Mouse (Mus musculus) embryo, embryonic 10 days (tissue): ENCODE results near the gene Ddx5.
"Not testable (repeated sequence)": the region's sequence is repeated elsewhere in the genome, so short reads cannot be mapped to it uniquely, and the experiment has no call there.

Source experiments
- DNase-seq: peaks from one replicate; pipeline ENCODE4 v3.0.0-alpha.2; 2015; ENCODE audit warnings: low spot score

Gene Ddx5

DNA sequence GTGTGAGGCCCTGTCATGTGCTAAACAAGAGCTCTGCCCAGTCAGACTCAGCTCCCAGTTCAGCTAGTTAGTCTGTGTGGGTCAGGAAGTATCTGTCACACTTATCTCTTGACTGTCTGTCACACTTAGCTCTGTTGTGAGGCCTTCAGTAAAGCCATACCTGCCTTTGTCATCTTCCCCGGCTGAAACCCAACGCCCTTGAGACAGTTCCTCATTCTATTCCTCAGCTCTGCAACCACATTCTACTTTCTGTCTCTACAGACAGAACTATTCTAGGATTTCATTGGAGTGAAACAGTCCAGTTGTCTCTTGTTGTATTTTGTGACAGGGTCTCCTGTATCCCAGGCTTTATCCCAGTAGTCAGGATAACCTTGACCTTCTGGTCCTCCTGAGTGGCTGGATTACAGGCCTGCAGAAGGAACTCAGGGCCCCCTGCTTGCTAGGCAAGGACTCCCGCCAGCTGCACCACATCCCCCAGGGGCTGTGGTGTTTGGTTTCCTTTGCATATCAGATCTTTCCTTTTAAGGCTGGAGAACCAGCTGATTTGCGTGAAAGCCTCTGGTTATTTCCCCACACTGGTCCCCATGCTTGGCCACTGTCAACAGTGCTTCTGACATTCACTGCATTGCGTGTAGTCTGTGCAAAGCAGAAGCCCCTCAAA lies 26.7 kb downstream of the Ddx5 start:
- DNase-seq: peak; percentile 31

DNA sequence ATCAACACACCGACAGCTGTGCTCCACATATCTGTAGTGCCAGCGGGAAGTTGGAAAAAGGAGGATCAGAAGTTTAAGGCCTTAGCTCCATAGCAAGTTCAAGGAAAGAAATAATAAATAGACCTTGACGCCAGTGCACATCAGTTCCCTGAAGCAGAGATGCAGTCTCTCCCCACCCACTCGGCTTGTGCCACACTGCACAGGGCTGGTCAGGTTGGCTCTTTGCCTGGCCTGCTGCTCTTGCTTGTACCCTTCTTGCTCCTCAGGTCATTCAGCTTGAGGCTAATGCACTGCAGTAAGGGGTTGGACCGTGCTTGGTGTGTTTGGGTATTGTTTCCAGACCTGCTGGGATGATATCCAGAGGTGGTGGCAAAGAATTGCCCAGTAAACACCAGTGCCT lies 28.5 kb downstream of the Ddx5 start:
- DNase-seq: no peak

DNA sequence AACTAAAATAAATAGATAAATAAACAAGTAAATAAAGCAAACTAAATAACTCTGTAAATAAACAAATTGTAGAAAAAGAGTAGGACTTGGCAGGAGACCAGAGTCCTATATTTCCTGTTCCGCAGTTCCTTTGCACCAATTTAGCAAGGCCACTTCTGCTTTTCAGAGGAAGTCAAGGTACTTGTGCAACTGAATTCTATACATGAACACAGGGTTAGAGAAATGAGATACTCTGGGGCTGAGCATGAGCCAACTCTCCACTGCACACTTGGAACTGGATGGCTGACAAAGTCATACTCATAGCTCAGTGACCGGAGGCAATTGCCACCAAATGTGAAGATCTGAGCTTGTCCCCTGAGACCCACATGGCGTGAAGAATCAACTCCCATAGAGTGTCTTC lies 30.0 kb downstream of the Ddx5 start:
- no peak for DNase-seq

DNA sequence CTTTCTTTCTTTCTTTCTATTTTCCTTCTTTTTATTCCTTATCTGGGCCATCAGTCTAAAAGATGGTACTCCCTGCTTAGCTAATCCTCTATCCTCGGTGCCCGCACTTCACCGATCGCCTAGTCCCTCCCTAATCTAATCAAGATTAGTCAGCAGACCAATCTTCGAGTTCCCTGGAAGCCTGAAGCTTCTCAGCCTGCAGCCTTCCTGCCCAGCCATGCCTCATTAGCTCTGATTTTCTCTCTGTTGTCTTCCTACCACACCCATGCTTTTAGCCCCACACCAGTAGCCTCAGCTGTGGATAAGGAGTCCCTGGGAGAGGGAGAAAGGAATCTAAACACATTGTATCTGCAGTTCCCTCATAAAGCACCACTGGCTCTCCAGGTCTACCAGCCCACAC lies 33.4 kb downstream of the Ddx5 start:
- DNase-seq: no peak

DNA sequence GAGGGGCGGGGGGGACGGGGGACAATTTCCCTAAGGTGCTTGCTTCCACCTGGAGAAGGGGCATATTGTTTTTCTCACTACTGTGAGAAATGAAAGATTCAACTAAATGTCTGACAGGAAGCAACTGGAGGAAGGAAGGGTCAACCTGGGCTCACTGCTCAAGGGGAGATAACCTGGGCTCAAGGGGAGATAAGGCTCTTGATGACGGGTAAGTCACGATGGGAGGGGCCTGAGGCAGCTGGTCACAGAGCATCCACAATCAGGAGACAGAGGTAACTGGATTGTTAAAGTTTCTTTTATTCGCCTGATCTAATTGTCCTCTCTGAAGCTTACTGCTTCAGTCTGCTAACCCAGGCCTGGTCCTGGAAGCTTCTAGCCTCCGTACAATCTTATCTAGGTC lies 35.7 kb downstream of the Ddx5 start:
- no peak for DNase-seq

DNA sequence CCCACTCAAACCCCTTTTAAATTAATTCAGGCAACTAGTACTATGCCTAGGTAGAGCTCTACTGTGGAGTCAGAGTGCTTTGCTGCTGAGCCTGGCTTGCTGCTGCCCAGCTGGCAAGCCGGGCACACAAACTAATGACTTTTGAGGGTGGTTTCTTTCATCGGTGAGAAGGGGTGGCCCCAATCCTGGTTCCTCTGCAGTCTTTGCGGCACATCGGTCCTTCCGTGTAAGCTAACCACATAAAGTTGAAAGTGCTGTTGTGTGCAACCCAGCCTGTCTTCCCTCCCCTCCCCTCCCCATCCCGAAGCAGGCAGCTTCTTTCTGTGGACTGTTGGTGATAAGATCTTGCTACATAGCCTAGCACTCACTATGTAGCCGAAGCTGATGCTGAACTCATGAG lies 36.9 kb downstream of the Ddx5 start:
- no peak for DNase-seq

DNA sequence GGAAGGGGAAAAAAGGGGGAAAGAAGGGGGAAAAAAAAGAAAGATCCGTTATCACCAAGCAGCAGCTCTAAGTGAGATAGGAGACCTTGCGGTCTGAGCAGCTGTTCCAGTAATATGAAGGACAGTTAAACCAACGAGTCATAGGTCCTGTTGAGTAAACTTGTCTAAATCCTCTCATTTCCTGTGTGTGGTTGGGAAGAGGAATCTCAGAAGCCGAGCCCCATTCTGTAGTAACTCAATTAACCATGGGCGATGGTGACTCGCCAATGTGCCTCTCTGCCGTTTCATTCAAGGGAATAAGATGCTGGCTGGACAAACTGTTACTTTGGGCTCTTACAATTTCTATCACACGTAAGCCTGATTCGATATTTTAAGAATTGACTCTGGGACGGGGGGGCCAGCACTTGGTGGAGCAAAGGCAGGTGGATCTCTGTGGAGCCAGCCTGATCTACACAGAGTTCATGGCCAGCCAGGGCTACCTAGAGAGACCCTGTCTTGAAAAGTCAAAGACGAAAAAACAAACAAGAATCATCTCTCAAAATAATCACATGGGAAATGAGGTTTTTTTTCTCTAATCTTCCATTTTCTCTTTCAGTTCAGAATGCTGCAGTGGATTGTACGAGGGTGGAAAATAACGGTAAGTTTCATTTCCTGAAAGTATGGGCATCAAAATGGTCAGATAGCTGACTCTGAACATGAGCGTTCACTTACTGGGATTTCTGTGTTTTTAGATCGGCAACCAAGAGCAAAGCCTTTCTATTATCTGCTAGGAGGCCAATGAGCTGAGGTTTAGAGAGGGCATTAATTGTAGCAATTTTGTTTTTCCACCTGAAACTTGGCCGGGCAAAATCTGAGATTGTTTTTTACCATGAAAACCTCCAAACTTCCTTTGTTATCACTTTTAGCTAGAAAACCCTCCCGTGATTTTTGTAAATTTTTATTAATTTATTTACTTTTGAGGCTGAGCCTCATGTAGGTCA lies 37.7 kb downstream of the Ddx5 start, which contains the start of gene Milr1:
Gene Milr1 (plus strand): TSS at position 188 of the 980 bp plus-strand sequence.
- DNase-seq: no peak

DNA sequence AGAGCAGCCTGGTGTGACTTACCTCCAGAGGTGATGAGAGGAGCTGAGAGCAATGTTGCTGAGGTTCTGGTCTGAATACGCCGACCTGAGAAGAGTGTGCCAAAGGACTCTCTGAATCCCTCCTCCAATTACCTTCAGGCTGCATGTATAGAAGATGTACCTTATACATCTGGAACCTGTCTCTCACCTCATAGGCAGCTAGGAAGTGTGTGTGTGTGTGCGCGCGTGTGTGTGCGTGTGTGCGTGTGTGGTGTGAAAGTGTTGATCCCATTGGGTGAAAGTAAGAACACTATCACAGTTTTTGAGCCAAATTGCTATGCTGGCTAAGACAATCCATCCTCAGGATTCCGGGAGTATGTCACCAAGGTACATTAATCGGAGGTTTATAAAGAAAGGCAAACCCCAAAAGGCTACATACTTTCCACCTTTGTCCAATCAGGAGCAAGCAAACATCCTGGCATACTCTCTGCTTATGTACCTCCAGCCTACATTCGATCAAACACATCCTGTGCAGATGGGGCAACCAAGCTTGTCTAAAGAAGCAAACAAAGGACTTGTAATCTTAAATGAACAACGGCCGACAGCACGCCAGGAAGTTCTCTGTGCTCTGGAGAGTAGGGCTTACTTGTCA lies 38.7 kb downstream of the Ddx5 start, which contains the start of gene Pecam1:
Gene Pecam1 (minus strand): TSS at position 508 of the 631 bp plus-strand sequence.
- no peak for DNase-seq

DNA sequence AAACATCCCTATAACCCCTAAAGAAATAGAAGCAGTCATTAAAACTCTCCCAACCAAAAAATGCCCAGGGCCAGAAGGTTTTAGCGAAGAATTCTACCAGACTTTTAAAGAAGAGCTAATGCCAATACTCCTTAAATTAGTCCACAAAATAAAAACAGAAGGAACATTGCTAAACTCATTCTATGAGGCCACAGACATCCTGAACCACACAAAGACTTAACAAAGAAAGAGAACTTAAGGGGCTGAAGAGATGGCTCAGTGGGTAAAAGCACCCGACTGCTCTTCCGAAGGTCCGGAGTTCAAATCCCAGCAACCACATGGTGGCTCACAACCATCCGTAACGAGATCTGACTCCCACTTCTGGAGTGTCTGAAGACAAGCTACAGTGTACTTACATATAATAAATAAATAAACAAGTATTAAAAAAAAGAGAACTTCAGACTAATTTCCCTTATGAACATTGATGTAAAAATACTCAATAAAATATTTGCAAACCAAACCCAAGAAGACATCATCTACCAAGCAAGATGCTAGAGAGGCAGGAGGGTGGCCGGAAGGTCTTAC lies 39.3 kb downstream of the Ddx5 start:
- not testable (repeated sequence) for DNase-seq

DNA sequence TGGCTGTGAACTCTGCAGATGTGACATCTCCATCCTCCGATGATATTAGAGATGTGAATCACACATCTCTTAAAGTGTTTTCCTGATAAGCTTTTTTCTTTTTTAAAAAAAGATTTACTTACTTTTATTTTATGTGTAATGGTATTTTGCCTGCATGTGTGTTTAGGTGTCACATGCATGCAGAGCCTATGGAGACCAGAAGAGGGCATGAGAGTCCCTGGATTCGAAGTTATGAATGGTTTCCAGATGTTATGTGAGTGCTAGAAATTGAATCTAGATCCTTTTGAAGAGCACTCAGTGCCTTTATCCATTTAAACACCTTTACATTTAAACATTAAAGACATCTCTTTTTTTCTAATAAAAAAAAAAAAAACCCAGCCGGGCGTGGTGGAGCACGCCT lies 44.0 kb downstream of the Ddx5 start:
- no peak for DNase-seq

DNA sequence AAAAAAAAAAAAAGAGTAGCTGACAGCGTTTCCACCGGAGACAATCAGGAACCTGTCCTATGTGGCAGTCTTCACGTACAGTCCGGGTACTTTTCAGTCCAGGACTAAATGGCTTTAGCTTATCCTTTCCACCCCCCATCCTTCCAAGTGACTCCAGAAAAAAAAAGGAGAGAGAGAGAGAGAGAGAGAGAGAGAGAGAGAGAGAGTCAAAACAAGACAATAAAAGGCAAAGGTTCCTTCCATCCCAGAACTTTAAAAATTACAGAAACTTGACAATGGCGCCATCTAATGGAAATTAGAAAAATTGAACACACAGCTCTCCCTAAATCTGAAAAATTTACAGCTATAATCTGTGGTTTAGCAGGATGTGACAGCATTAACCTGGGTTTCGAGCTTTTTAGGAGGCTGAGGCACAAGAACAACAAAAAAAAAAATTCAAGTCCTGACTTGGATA lies 46.6 kb downstream of the Ddx5 start:
- no peak for DNase-seq

DNA sequence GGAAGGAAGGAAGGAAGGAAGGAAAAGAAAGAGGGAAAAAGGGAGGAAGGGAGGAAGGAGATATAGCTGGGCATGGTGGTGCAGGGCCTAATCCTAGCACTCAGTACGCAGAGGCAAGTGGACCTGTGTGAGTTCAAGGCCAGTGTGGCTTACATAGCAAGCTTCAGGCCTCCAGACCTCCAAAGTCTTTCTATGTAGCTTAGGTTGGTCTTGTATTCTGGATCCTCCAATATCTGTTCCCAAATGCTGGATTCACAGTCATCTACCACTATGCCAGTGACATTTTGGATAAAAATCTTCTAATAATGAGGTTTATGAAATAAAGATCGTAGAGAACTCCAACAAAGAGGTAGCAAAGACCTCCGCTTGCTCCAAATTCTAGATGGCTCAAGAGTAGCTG lies 47.2 kb downstream of the Ddx5 start:
- no peak for DNase-seq

DNA sequence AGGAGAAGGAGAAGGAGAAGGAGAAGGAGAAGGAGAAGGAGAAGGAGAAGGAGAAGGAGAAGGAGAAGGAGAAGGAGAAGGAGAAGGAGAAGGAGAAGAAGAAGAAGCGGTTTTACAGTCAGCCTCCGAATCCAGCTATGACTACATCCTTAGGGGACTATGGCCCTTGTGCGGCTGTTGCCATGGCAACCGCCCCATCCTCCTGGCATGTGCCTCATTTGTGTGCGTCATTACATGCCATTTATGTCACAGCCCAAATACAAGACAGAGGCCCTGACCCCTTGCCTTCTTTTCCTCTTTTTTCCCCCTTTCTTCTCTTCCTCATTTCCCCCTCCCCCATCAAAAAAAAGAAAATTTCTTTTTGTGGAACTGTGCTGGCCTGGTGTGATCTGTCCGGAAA lies 47.8 kb downstream of the Ddx5 start:
- peak; percentile 78 for DNase-seq

DNA sequence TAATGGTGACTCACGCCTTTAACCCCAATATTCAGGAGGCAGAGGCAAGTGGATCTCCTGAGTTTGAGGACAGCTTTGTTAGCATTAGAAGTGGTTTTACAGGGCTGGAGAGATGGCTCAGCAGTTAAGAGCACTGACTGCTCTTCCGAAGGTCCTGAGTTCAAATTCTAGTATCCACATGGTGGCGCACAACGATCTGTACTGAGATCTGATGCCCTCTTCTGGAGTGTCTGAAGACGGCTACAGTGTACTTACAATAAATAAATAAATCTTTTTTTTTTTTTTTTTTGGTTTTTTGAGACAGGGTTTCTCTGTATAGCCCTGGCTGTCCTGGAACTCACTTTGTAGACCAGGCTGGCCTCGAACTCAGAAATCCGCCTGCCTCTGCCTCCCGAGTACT lies 48.3 kb downstream of the Ddx5 start:
- DNase-seq: not testable (repeated sequence)

DNA sequence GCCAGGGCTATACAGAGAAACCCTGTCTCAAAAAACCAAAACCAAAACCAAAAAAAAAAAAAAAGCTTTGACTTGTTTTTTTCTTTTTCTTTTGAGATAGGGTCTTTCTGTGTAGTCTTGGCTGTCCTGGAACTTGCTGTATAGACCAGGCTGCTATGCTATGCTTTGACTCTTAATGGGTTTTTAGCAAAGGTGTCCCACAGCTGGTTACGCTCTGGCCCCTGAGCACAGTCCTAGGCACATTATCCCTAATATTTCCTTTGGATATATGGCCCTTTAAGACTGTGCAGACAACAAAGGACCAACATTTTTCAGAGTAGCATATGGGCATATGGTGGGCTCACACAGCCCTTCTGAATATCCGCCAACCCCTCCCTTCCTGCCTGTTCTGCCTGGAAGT lies 49.9 kb downstream of the Ddx5 start:
- no peak for DNase-seq

DNA sequence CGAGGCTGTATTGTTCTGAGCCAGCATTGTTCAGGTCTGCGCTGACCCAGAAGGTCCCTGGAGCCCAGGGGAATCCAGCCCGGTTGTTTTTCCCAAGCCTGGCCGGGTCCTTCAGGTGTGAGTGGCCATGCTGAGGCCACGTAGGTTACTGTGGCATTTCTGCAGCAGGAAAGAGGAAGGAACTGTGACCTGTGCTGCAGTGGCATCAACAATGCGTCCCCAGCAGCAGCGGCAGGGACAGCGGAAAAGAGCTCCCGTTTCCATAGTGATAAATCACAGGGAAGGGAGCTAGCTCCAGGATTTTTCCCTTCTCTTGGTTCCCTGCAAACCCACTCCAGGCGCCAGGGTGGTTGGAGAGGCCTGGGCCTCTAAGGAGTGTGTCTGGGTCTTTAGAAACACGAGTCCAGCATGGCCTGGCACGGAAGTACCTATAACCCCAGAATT lies 51.8 kb downstream of the Ddx5 start:
- peak; percentile 58 for DNase-seq

DNA sequence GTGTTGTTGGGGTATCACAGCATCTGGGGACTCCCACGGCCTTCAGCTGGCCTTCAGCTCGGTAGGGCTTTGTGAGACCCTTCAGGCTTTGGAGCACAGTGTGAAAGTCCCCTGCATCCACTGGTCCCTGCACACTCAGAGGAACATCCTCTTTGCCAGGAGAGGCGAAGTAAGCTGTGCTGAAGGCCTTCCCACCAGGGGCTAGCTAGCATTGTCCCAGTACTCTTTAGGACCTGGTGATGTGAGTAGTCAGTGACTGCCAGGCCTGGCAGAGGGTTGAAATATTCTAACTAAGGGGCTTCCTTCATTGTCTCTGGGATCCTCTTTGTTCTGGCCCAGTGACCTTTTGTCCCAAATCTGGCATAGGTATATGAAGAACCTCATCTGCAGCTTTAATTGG lies 52.4 kb downstream of the Ddx5 start:
- no peak for DNase-seq

DNA sequence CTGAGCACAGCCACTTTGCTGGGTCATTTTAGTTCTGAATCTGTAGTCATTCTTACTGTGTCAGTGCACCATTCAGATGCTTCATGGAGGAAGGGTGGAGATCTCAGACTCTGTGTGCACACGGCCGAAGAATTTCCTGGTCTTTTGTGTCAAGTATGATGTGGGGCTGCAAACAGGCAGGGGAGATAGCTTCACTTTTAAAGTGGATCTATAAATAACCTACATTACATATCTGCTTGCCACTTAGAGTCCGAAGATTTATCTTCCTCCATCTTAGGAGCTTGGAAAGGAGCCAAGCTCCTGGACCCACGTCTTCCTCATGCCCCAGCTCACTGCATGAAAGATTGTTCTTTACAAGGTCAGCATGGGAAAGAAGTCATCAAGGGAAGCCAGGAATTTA lies 58.3 kb downstream of the Ddx5 start:
- DNase-seq: no peak
